Mouse (Mus musculus) midbrain, postnatal 0 days (tissue): Measurements from ENCODE around the gene Gpc6. TPM values are rescaled to one million over a fixed set of nuclear protein-coding genes. Genes with fewer than 3 reads are reported as not detected.

Experiments
- ATAC-seq: fragments of 200-750 bp; cut with Nextera tagmentation; 2 replicates; pipeline ENCODE4 v1.8.0; 2017; ENCODE audit warnings: moderate number of reproducible peaks, mild to moderate bottlenecking, moderate TSS enrichment, moderate library complexity; ENCODE audit not compliant: low FRiP score
- DNase-seq: peaks from one replicate; pipeline ENCODE4 v3.0.0-alpha.2; 2015; ENCODE audit warnings: low spot score
- H3K27ac ChIP-seq: fragments of 300-500 bp; sonication (generic); 2 replicates; pipeline ENCODE4 v1.5.1; 2014; ENCODE audit warnings: low read depth, mild to moderate bottlenecking, low read length, mixed read lengths
- H3K27me3 ChIP-seq: fragments of 300-500 bp; sonication (generic); 2 replicates; pipeline ENCODE4 v1.6.1; 2014; ENCODE audit warnings: low read length, control low read depth, mixed read lengths; ENCODE audit not compliant: insufficient read depth
- H3K36me3 ChIP-seq: fragments of 300-500 bp; sonication (generic); 2 replicates; pipeline ENCODE4 v1.6.1; 2014; ENCODE audit warnings: low read length, control low read depth, mixed read lengths; ENCODE audit not compliant: insufficient read depth
- H3K4me1 ChIP-seq: fragments of 300-500 bp; sonication (generic); 2 replicates; pipeline ENCODE4 v1.6.1; 2014; ENCODE audit warnings: mild to moderate bottlenecking, control low read depth, antibody characterized with exemption, low read length, mixed read lengths; ENCODE audit not compliant: insufficient read depth
- H3K4me2 ChIP-seq: fragments of 300-500 bp; sonication (generic); 2 replicates; pipeline ENCODE4 v1.6.1; 2014; ENCODE audit warnings: low read depth, mild to moderate bottlenecking, low read length, mixed read lengths; ENCODE audit not compliant: poor library complexity, severe bottlenecking
- H3K4me3 ChIP-seq: fragments of 300-500 bp; sonication (generic); 2 replicates; pipeline ENCODE4 v1.5.1; 2014; ENCODE audit warnings: low read depth, mild to moderate bottlenecking, low read length, moderate library complexity
- H3K9ac ChIP-seq: fragments of 300-500 bp; sonication (generic); replicated peaks from 2 replicates; pipeline ENCODE4 v1.6.1; 2014; ENCODE audit warnings: mild to moderate bottlenecking, low read length, moderate library complexity, mixed read lengths; ENCODE audit not compliant: poor library complexity, severe bottlenecking
- H3K9me3 ChIP-seq: fragments of 300-500 bp; sonication (generic); 2 replicates; pipeline ENCODE4 v1.6.1; 2016; ENCODE audit warnings: low read length, control low read depth
- CTCF ChIP-seq: IDR thresholded peaks from 2 replicates; pipeline ENCODE4 v1.5.1; 2016; ENCODE audit warnings: antibody characterized with exemption, mild to moderate bottlenecking
- WGBS: fragments of 180-500 bp; shearing (Covaris S2); extraction: QIAGEN DNeasy Blood & Tissue Kit; methylation state at CpG from one replicate; pipeline ENCODE4 v1.1.7; 2014; 5-methylcytosine and 5-hydroxymethylcytosine counted together
- polyA plus RNA-seq: library from polyadenylated mRNA; unstranded; fragments of >200 nt; fragmentation: Nextera tagmentation; extraction: Ambion mirVana; gene quantifications from 2 replicates; pipeline ENCODE4 v1.2.1, GENCODE M21; 2015
- total RNA-seq: library from RNA; depleted of rRNA; stranded (reverse); fragments of >200 nt; gene quantifications from 2 replicates; pipeline ENCODE4 v1.2.3, GENCODE M21; 2014

The Gpc6 gene
- total and polyA plus RNA-seq, 2 experiments from 2014 or later, result 19.3 to 20.3 TPM

- WGBS, result 86% methylated on average over 4 of the region's 4 CpGs
- Histone ChIP-seq H3K4me1 (no peaks in the 10 kb centered on the region), H3K4me2 (no peak overlapping the region), H3K27me3 (no peaks in the 10 kb centered on the region), H3K36me3 (no peaks in the 10 kb centered on the region), H3K9me3 (no peaks in the 10 kb centered on the region), H3K9ac (no peak overlapping the region), H3K27ac (no peak overlapping the region), H3K4me3 (no peak overlapping the region)
- no peak for TF ChIP-seq CTCF
- ATAC-seq (no peak), DNase-seq (no peak)
Observed at GRCm38 (mm10) chr14:117293746-117294145, 368.6 kb downstream of the Gpc6 start.

DNA sequence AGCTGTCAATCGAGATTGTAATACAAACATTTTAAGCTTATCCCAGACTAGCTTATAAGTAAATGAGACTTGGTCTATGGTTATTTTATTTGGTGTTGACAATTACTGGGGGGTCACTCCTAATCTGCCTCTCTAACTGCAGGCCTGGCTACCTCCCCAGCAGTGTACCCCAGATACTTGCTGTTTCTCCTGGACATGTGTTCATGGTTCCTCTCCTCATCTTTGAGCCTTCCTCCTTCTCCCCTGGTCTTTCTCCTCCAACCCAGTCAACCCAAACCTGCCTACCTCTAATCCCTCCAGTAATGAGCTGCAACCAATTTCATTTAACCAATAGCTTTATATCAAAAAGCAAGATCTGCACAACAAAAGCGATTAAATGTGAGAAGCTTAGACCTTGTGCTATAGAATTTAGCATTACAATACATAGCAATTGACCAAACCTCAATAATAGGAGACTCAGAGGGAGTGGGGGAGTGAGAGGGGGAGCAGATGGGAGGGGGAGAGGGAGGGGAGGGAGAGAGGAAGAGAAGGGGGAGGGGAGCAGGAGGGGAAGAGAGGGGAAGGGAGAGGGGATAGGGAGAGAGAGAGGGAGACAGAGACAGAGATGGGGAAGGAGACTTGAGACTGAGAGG, 371.2 kb downstream of the Gpc6 start:
- DNase-seq (no peak), ATAC-seq (no peak)
- Histone ChIP-seq H3K4me3 (no peak overlapping the region), H3K36me3 (no peaks in the 10 kb centered on the region), H3K4me1 (no peaks in the 10 kb centered on the region), H3K27ac (no peak overlapping the region), H3K9ac (no peak overlapping the region), H3K27me3 (no peaks in the 10 kb centered on the region), H3K4me2 (no peak overlapping the region), H3K9me3 (no peaks in the 10 kb centered on the region)
- WGBS, result 75% methylated on average over 2 of the region's 2 CpGs
- no peak for TF ChIP-seq CTCF

DNA sequence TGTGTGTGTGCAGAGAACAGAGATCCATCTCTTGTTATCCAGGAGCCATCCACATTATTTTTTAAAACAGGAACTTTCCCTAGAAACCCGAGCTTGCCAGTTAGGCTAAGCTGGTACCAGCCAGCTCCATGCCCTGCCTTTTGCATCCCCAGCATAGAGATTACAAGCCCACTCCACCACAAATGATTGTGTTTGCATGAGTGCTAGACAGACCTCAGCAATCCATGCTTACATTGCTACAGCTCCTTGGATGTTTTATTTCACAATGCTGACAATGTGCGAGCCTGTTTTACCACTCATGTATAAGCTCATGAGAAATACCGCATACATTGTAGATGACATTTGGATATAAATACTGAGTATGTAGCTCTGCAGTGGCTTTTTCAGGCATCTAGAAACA, 375.9 kb downstream of the Gpc6 start:
- 78% methylated on average over 3 of the region's 3 CpGs for WGBS
- Histone ChIP-seq H3K36me3 (no peaks in the 10 kb centered on the region), H3K9me3 (no peaks in the 10 kb centered on the region), H3K4me2 (no peak overlapping the region), H3K27ac (no peak overlapping the region), H3K27me3 (no peaks in the 10 kb centered on the region), H3K9ac (no peak overlapping the region), H3K4me1 (no peaks in the 10 kb centered on the region; the same call in 1 of the 2 replicates), H3K4me3 (no peak overlapping the region)
- TF ChIP-seq CTCF, result no peak
- DNase-seq (no peak), ATAC-seq (no peak)

DNA sequence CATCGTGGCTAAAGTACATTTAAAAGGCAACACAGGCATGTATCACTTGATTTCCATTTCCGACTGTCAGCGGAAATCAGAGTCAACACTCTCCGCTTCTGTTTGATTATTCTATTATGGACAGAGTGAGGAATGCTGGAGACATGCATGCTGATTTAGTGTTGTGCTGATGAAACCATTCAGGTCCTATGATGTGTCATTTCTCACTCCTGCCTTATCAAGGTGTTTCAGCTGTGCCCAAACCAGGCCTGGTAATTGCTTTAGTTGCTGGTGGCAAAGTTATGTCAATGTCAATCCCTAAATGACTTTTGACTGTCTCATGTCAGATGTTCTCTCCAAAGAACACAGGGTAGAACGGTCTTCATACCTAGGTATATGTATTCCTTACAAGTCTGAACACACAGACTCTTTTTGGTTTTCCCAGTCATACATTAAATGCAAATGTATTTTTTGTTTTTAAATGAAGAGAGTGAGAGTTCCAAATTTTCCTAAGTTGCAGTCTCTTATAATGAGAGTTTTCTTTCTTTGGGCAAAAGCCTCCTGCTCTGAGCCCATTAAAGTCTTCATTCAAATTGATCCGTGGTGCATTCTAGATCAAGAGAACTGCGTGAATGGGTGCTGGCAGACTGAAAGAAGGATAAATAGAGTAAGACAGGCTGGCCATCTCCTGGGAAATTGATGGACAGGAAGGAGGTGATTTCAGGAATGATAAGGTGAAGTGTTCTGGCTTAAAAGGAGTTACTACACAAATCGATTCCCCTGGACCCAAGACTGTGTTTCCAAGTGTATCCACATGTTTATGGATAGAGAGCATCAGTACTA, 379.0 kb downstream of the Gpc6 start:
- TF ChIP-seq CTCF, result no peak
- DNase-seq, result no peak
- no peaks in the 10 kb centered on the region for H3K36me3 ChIP-seq
- 42% methylated on average over 8 of the region's 8 CpGs for WGBS
- no peak overlapping the region for H3K9ac ChIP-seq
- no peaks in the 10 kb centered on the region; the same call in 1 of the 2 replicates for H3K4me1 ChIP-seq
- ATAC-seq, result no peak
- H3K4me3 ChIP-seq, result no peak overlapping the region
- H3K27me3 ChIP-seq, result no peaks in the 10 kb centered on the region
- H3K4me2 ChIP-seq, result no peak overlapping the region
- no peak overlapping the region for H3K27ac ChIP-seq
- H3K9me3 ChIP-seq, result no peaks in the 10 kb centered on the region

- no peak overlapping the region for H3K27ac ChIP-seq
- no peaks in the 10 kb centered on the region; the same call in 1 of the 2 replicates for H3K4me1 ChIP-seq
- no peak overlapping the region for H3K4me2 ChIP-seq
- DNase-seq, result no peak
- no peak overlapping the region for H3K9ac ChIP-seq
- H3K36me3 ChIP-seq, result no peaks in the 10 kb centered on the region
- TF ChIP-seq CTCF, result no peak
- no peak overlapping the region for H3K4me3 ChIP-seq
- ATAC-seq, result no peak
- H3K9me3 ChIP-seq, result no peaks in the 10 kb centered on the region
- no peaks in the 10 kb centered on the region for H3K27me3 ChIP-seq
- 27% methylated on average over 2 of the region's 2 CpGs for WGBS
Observed at GRCm38 (mm10) chr14:117304723-117305010, 379.6 kb downstream of the Gpc6 start.

DNA sequence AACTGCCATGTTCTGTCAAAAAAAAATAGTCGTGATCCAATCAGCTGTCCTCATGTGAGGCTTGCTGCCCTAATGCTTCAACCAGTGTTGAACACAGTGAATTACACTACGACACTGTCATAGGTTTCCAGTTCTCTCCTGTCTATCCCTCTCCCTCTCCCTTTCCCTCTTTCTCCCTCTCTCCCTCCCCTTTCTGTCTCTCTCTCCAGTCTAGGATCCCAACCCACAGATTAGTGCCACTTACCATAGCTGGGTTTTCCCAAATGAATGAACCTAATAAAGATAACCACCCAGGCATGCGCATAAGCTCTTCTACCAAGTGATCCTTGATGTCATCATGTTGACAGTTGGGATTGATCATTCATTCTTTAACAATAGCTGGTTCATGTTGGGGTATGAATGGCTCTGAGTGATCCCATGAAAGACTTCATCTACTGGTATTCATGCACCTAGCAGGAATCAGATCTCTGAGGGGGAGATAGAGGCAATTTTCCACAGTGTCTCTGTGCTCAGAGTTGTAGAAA, 384.9 kb downstream of the Gpc6 start:
- WGBS, result 69% methylated on average over 3 of the region's 3 CpGs
- Histone ChIP-seq H3K4me3 (no peak overlapping the region), H3K4me2 (no peak overlapping the region), H3K9me3 (no peaks in the 10 kb centered on the region), H3K27me3 (no peaks in the 10 kb centered on the region), H3K9ac (no peak overlapping the region), H3K27ac (no peak overlapping the region), H3K36me3 (no peaks in the 10 kb centered on the region), H3K4me1 (no peaks in the 10 kb centered on the region)
- ATAC-seq, result no peak
- DNase-seq, result no peak
- TF ChIP-seq CTCF, result no peak
